Mouse (Mus musculus): ENCODE measurements around the gene Krtap1-5.

DNA sequence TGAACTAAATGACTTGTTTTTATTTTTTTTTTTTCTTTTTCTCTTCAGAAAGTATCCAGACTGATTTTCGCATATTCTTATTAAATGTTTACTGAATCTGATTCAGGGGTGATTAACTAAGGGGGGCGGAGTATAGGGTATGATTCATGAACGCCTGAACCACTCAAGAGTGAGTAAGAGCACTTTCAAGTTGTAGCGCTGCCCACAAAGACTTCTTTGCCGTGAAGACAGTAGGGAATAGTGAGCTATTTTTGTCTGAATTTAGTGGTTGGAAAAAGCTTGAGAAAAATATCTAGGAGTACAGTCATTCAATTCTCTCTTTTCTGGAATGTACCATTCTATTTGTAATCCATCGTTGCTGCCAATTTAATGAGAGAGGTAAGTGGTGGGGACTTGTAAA, 748 bp upstream of the Krtap1-5 start:
- 0 out of 2 replicates have a peak, but pooled peaks have one; percentile 48 for TF ChIP-seq EP300 (IDR thresholded peaks at IDR 0.05)
- TF ChIP-seq CTCF (IDR thresholded peaks at IDR 0.05): no peak

All from lung, postnatal 0 days (tissue).